Mouse (Mus musculus): Measurements from ENCODE around the gene Zfp385a. TPM values are rescaled to one million over a fixed set of nuclear protein-coding genes. Genes with fewer than 3 reads are reported as not detected.

Zfp385a gene
- 11.7 and 13.9 TPM in 2 replicates for polyA plus RNA-seq (2014; fragmentation: Nextera tagmentation; extraction: Ambion mirVana)

DNA sequence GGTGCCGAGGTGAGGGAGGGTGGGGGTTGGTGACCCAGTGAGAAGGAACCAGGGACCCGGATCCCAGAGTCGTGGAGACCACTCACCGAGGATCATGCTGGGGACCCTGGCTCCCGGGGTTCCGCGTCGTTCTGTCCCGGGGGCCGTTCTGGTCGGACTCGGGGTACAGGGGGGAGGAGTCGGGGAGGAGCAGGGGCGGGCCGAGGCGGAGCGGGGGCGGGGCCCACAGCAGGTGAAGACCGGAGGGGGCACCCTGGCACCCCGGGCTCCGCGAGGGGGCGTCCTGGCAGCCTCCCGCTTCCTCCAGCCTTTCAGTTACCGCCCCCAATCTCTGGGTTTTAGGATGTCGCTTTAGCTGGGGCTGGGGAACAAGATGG is at the start of gene Zfp385a:
TSS of gene Zfp385a (minus strand) at position 133 of the 377 bp plus-strand sequence.
- Histone ChIP-seq H3K9me3 (replicated peaks; ENCODE audit: control insufficient read depth, low read length) (no peaks in the 10 kb centered on the region), H3K27ac (ENCODE audit: low read depth, low read length) (no peak within 1 kb of the TSS), H3K4me2 (ENCODE audit: low read length) (peak within 1 kb of the TSS; percentile 80), H3K36me3 (ENCODE audit: control insufficient read depth, insufficient read depth, low read length) (0 out of 2 replicates have a peak, but pooled peaks cover 3% of the 10 kb centered on the region), H3K4me1 (ENCODE audit: control insufficient read depth, insufficient read depth, low read length) (peaks cover 4% of the 10 kb centered on the region; the same call in 1 of the 2 replicates), H3K4me3 (ENCODE audit: low read depth, low read length) (peak within 1 kb of the TSS; percentile 52), H3K27me3 (replicated peaks; ENCODE audit: control insufficient read depth, insufficient read depth, low read length) (peaks cover 23% of the 10 kb centered on the region), H3K9ac (ENCODE audit: low read length) (peak within 1 kb of the TSS; percentile 70)
- WGBS, result 0% methylated on average over 21 of the region's 26 CpGs
- ATAC-seq (peak; percentile 67), DNase-seq (ENCODE audit: low spot score) (no peak)

GRCm38 (mm10) chr15:103388556-103389145 is 48.8 kb upstream of the Zfp385a start:
- H3K4me2 ChIP-seq (ENCODE audit: low read length), result no peak overlapping the region
- H3K27ac ChIP-seq (ENCODE audit: low read depth, low read length), result no peak overlapping the region
- no peak overlapping the region for H3K9ac ChIP-seq (ENCODE audit: low read length)
- H3K36me3 ChIP-seq (ENCODE audit: control insufficient read depth, insufficient read depth, low read length), result no peaks in the 10 kb centered on the region
- DNase-seq (ENCODE audit: low spot score) (no peak), ATAC-seq (no peak)
- H3K9me3 ChIP-seq (replicated peaks; ENCODE audit: control insufficient read depth, low read length), result no peaks in the 10 kb centered on the region
- H3K4me3 ChIP-seq (ENCODE audit: low read depth, low read length), result no peak overlapping the region
- H3K27me3 ChIP-seq (replicated peaks; ENCODE audit: control insufficient read depth, insufficient read depth, low read length), result no peaks in the 10 kb centered on the region
- WGBS, result 70% methylated on average over 3 of the region's 4 CpGs
- no peaks in the 10 kb centered on the region for H3K4me1 ChIP-seq (ENCODE audit: control insufficient read depth, insufficient read depth, low read length)

GRCm38 (mm10) chr15:103383771-103384488 is 44.0 kb upstream of the Zfp385a start:
- ATAC-seq, result no peak
- H3K4me3 ChIP-seq (ENCODE audit: low read depth, low read length), result no peak overlapping the region
- no peak overlapping the region for H3K4me2 ChIP-seq (ENCODE audit: low read length)
- no peak overlapping the region for H3K27ac ChIP-seq (ENCODE audit: low read depth, low read length)
- no peak for DNase-seq (ENCODE audit: low spot score)
- H3K27me3 ChIP-seq (replicated peaks; ENCODE audit: control insufficient read depth, insufficient read depth, low read length), result no peaks in the 10 kb centered on the region
- H3K9ac ChIP-seq (ENCODE audit: low read length), result no peak overlapping the region
- H3K9me3 ChIP-seq (replicated peaks; ENCODE audit: control insufficient read depth, low read length), result no peaks in the 10 kb centered on the region
- H3K36me3 ChIP-seq (ENCODE audit: control insufficient read depth, insufficient read depth, low read length), result no peaks in the 10 kb centered on the region
- WGBS, result 72% methylated on average over 7 of the region's 7 CpGs
- no peaks in the 10 kb centered on the region for H3K4me1 ChIP-seq (ENCODE audit: control insufficient read depth, insufficient read depth, low read length)

GRCm38 (mm10) chr15:103382795-103383406 is 43.0 kb upstream of the Zfp385a start:
- no peak overlapping the region for H3K9ac ChIP-seq (ENCODE audit: low read length)
- DNase-seq (ENCODE audit: low spot score), result no peak
- no peak overlapping the region for H3K27ac ChIP-seq (ENCODE audit: low read depth, low read length)
- H3K9me3 ChIP-seq (replicated peaks; ENCODE audit: control insufficient read depth, low read length), result no peaks in the 10 kb centered on the region
- H3K36me3 ChIP-seq (ENCODE audit: control insufficient read depth, insufficient read depth, low read length), result no peaks in the 10 kb centered on the region
- WGBS, result 30% methylated on average over 5 of the region's 5 CpGs
- H3K4me2 ChIP-seq (ENCODE audit: low read length), result no peak overlapping the region
- no peaks in the 10 kb centered on the region for H3K4me1 ChIP-seq (ENCODE audit: control insufficient read depth, insufficient read depth, low read length)
- no peak overlapping the region for H3K4me3 ChIP-seq (ENCODE audit: low read depth, low read length)
- H3K27me3 ChIP-seq (replicated peaks; ENCODE audit: control insufficient read depth, insufficient read depth, low read length), result no peaks in the 10 kb centered on the region
- ATAC-seq, result no peak

DNA sequence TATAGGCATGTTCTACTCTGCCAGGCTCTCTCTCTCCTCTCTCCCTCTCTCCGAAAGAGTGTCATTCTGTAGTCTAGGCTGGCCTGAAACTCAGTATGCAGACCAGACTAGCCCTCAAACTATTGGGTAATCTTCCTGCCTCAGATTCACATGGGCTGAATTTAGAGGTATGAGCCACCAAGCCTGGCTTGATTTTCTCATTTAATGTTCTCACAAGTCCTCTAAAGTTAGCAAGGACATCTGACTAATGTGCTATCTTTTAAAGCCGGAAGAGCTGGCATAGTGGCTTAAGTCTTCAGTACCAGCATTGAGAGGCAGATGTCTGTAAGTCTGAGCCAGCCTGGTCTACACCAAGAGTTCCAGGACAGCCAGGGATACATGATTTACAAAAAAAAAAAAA is 42.2 kb upstream of the Zfp385a start:
- H3K4me3 ChIP-seq (ENCODE audit: low read depth, low read length), result no peak overlapping the region
- 94% methylated on average over 2 of the region's 2 CpGs for WGBS
- H3K4me1 ChIP-seq (ENCODE audit: control insufficient read depth, insufficient read depth, low read length), result no peaks in the 10 kb centered on the region
- H3K27ac ChIP-seq (ENCODE audit: low read depth, low read length), result no peak overlapping the region
- no peaks in the 10 kb centered on the region for H3K36me3 ChIP-seq (ENCODE audit: control insufficient read depth, insufficient read depth, low read length)
- no peaks in the 10 kb centered on the region for H3K27me3 ChIP-seq (replicated peaks; ENCODE audit: control insufficient read depth, insufficient read depth, low read length)
- no peaks in the 10 kb centered on the region for H3K9me3 ChIP-seq (replicated peaks; ENCODE audit: control insufficient read depth, low read length)
- no peak overlapping the region for H3K9ac ChIP-seq (ENCODE audit: low read length)
- ATAC-seq (no peak), DNase-seq (ENCODE audit: low spot score) (no peak)
- H3K4me2 ChIP-seq (ENCODE audit: low read length), result no peak overlapping the region

DNA sequence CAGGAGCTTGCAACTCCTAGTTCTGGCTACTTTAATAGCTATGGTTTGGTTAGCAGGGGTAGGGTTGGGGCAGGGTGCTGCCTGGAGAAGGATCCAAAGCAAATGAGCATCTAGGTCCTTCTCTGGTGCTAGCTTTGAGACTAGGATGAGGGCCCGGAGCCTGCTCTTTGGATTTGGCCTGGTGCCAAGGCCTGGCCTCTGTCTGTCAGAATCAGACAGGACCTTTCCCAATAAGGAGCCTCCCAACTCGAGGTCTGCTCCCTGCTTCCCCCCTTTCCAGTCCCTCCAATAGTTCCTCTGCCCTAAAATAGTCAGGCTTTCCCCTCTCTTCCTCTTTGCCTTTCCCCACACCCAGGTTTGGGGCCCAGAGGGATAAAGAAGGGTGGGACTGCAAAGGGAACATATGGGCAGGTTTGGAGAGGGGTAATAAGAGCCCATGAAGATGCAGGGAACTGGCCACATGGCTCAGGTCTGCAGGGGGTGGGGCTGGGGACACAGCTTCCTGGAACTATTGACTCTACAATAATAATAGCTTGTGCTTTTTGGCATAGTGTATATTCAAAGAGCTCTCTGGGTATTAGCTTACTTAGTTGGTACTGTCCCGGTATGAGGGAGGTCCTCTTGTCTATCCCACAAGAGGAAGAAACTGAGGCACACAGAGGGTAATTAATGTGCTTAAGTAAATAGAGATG is 38.9 kb upstream of the Zfp385a start:
- no peak overlapping the region for H3K4me3 ChIP-seq (ENCODE audit: low read depth, low read length)
- H3K9ac ChIP-seq (ENCODE audit: low read length), result no peak overlapping the region
- H3K27me3 ChIP-seq (replicated peaks; ENCODE audit: control insufficient read depth, insufficient read depth, low read length), result no peaks in the 10 kb centered on the region
- H3K4me2 ChIP-seq (ENCODE audit: low read length), result no peak overlapping the region
- H3K9me3 ChIP-seq (replicated peaks; ENCODE audit: control insufficient read depth, low read length), result no peaks in the 10 kb centered on the region
- H3K27ac ChIP-seq (ENCODE audit: low read depth, low read length), result no peak overlapping the region
- H3K36me3 ChIP-seq (ENCODE audit: control insufficient read depth, insufficient read depth, low read length), result no peaks in the 10 kb centered on the region
- no peak for DNase-seq (ENCODE audit: low spot score)
- no peaks in the 10 kb centered on the region for H3K4me1 ChIP-seq (ENCODE audit: control insufficient read depth, insufficient read depth, low read length)
- WGBS, result 57% methylated on average over 3 of the region's 3 CpGs
- no peak for ATAC-seq

GRCm38 (mm10) chr15:103377752-103378664 is 38.1 kb upstream of the Zfp385a start:
- H3K36me3 ChIP-seq (ENCODE audit: control insufficient read depth, insufficient read depth, low read length), result no peaks in the 10 kb centered on the region
- H3K9ac ChIP-seq (ENCODE audit: low read length), result no peak overlapping the region
- H3K4me3 ChIP-seq (ENCODE audit: low read depth, low read length), result no peak overlapping the region
- H3K9me3 ChIP-seq (replicated peaks; ENCODE audit: control insufficient read depth, low read length), result no peaks in the 10 kb centered on the region
- ATAC-seq (no peak), DNase-seq (ENCODE audit: low spot score) (no peak)
- H3K27me3 ChIP-seq (replicated peaks; ENCODE audit: control insufficient read depth, insufficient read depth, low read length), result no peaks in the 10 kb centered on the region
- 69% methylated on average over 3 of the region's 3 CpGs for WGBS
- no peak overlapping the region for H3K27ac ChIP-seq (ENCODE audit: low read depth, low read length)
- no peaks in the 10 kb centered on the region for H3K4me1 ChIP-seq (ENCODE audit: control insufficient read depth, insufficient read depth, low read length)
- H3K4me2 ChIP-seq (ENCODE audit: low read length), result no peak overlapping the region

DNA sequence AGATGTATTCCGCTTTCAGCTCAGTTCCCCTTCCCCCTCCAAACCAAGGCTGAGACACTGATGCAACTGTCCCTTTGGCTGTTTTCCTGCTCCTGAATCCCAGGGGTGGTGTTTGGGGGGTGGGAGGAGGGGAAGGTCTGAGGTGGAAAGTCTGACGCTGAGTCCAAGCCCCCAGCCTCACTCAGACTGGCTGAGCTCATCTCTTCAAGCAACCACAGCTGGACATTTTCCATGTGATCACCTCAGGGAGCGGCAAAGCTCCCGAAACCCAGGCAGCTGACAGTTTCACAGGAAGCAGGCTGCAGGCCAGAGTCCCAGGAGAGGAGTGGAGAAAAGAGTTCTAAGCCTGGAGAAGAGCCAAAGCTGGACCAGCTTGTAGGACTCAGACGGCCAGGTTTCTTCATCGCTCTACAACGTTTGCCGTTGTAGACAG is 37.0 kb upstream of the Zfp385a start:
- DNase-seq (ENCODE audit: low spot score), result no peak
- H3K4me2 ChIP-seq (ENCODE audit: low read length), result no peak overlapping the region
- WGBS, result 71% methylated on average over 8 of the region's 8 CpGs

More for the DNA sequence above, 37.0 kb upstream of the Zfp385a start:
- Histone ChIP-seq H3K27ac (ENCODE audit: low read depth, low read length) (no peak overlapping the region), H3K4me1 (ENCODE audit: control insufficient read depth, insufficient read depth, low read length) (no peaks in the 10 kb centered on the region), H3K9me3 (replicated peaks; ENCODE audit: control insufficient read depth, low read length) (no peaks in the 10 kb centered on the region), H3K9ac (ENCODE audit: low read length) (no peak overlapping the region), H3K27me3 (replicated peaks; ENCODE audit: control insufficient read depth, insufficient read depth, low read length) (no peaks in the 10 kb centered on the region), H3K4me3 (ENCODE audit: low read depth, low read length) (no peak overlapping the region), H3K36me3 (ENCODE audit: control insufficient read depth, insufficient read depth, low read length) (no peaks in the 10 kb centered on the region)
- no peak for ATAC-seq
